Mouse (Mus musculus): ENCODE data around the gene Lhx2. TPM values are rescaled to one million over a fixed set of nuclear protein-coding genes. Genes with fewer than 3 reads are reported as not detected.

Lhx2 gene
- polyA plus RNA-seq, 1 experiment from 2014 or later: 19.6 TPM

- H3K4me3 ChIP-seq (replicated peaks): peak overlapping the region; percentile 48
- no peak for ATAC-seq (ENCODE audit: insufficient number of reproducible peaks, low FRiP score, low TSS enrichment, low read depth)
- H3K27ac ChIP-seq (replicated peaks): no peak overlapping the region
- WGBS: 40% methylated on average over 4 of the region's 4 CpGs
- no peaks in the 10 kb centered on the region for H3K9me3 ChIP-seq (replicated peaks)
- peaks cover 98% of the 10 kb centered on the region for H3K27me3 ChIP-seq
- H3K4me2 ChIP-seq (replicated peaks): no peak overlapping the region
- no peaks in the 10 kb centered on the region for H3K36me3 ChIP-seq
- H3K4me1 ChIP-seq: peaks cover 47% of the 10 kb centered on the region
- H3K9ac ChIP-seq: no peak overlapping the region
Measured at GRCm38 (mm10) chr2:38353664-38354063, 14.6 kb downstream of the Lhx2 start.

GRCm38 (mm10) chr2:38354179-38354716 lies 15.2 kb downstream of the Lhx2 start:
- Histone ChIP-seq H3K4me3 (replicated peaks) (peak overlapping the region; percentile 48), H3K4me2 (replicated peaks) (0 out of 2 replicates have a peak overlapping the region, but pooled peaks have one; percentile 15), H3K27me3 (peaks cover 98% of the 10 kb centered on the region), H3K9ac (no peak overlapping the region), H3K36me3 (no peaks in the 10 kb centered on the region), H3K4me1 (peaks cover 50% of the 10 kb centered on the region), H3K27ac (replicated peaks) (no peak overlapping the region), H3K9me3 (replicated peaks) (no peaks in the 10 kb centered on the region)
- ATAC-seq (ENCODE audit: insufficient number of reproducible peaks, low FRiP score, low TSS enrichment, low read depth): no peak
- 6% methylated on average over 22 of the region's 22 CpGs for WGBS

- Histone ChIP-seq H3K9ac (no peak overlapping the region), H3K4me3 (replicated peaks) (peak overlapping the region; percentile 48), H3K36me3 (no peaks in the 10 kb centered on the region), H3K4me2 (replicated peaks) (0 out of 2 replicates have a peak overlapping the region, but pooled peaks have one; percentile 15), H3K4me1 (peaks cover 50% of the 10 kb centered on the region), H3K27me3 (peaks cover 98% of the 10 kb centered on the region), H3K9me3 (replicated peaks) (no peaks in the 10 kb centered on the region), H3K27ac (replicated peaks) (no peak overlapping the region)
- ATAC-seq (ENCODE audit: insufficient number of reproducible peaks, low FRiP score, low TSS enrichment, low read depth): no peak
- WGBS: 3% methylated on average over 34 of the region's 34 CpGs
Measured at GRCm38 (mm10) chr2:38354717-38355510, 15.8 kb downstream of the Lhx2 start.

GRCm38 (mm10) chr2:38355731-38356427 lies 16.8 kb downstream of the Lhx2 start:
- no peaks in the 10 kb centered on the region for H3K9me3 ChIP-seq (replicated peaks)
- H3K4me3 ChIP-seq (replicated peaks): peak overlapping the region; percentile 48
- H3K4me1 ChIP-seq: peaks cover 42% of the 10 kb centered on the region
- no peaks in the 10 kb centered on the region for H3K36me3 ChIP-seq
- H3K27me3 ChIP-seq: peaks cover 98% of the 10 kb centered on the region
- ATAC-seq (ENCODE audit: insufficient number of reproducible peaks, low FRiP score, low TSS enrichment, low read depth): no peak
- H3K4me2 ChIP-seq (replicated peaks): peak overlapping the region; percentile 40
- no peak overlapping the region for H3K27ac ChIP-seq (replicated peaks)
- 4% methylated on average over 19 of the region's 19 CpGs for WGBS
- no peak overlapping the region for H3K9ac ChIP-seq

GRCm38 (mm10) chr2:38356428-38357260 lies 17.6 kb downstream of the Lhx2 start:
- H3K9me3 ChIP-seq (replicated peaks): no peaks in the 10 kb centered on the region
- no peaks in the 10 kb centered on the region for H3K36me3 ChIP-seq
- H3K4me2 ChIP-seq (replicated peaks): peak overlapping the region; percentile 40
- H3K9ac ChIP-seq: no peak overlapping the region
- peaks cover 98% of the 10 kb centered on the region for H3K27me3 ChIP-seq
- peaks cover 34% of the 10 kb centered on the region for H3K4me1 ChIP-seq
- no peak for ATAC-seq (ENCODE audit: insufficient number of reproducible peaks, low FRiP score, low TSS enrichment, low read depth)
- 2% methylated on average over 53 of the region's 53 CpGs for WGBS
- peak overlapping the region; percentile 48 for H3K4me3 ChIP-seq (replicated peaks)
- no peak overlapping the region for H3K27ac ChIP-seq (replicated peaks)

- H3K9ac ChIP-seq: no peak overlapping the region
- WGBS: 5% methylated on average over 35 of the region's 35 CpGs
- no peak overlapping the region for H3K4me2 ChIP-seq (replicated peaks)
- peaks cover 26% of the 10 kb centered on the region for H3K4me1 ChIP-seq
- no peaks in the 10 kb centered on the region for H3K36me3 ChIP-seq
- H3K4me3 ChIP-seq (replicated peaks): peak overlapping the region; percentile 48
- no peaks in the 10 kb centered on the region for H3K9me3 ChIP-seq (replicated peaks)
- peaks cover 98% of the 10 kb centered on the region for H3K27me3 ChIP-seq
- no peak overlapping the region for H3K27ac ChIP-seq (replicated peaks)
- 0 out of 2 replicates have a peak, but pooled peaks have one; percentile 41 for ATAC-seq (ENCODE audit: insufficient number of reproducible peaks, low FRiP score, low TSS enrichment, low read depth)
Measured at GRCm38 (mm10) chr2:38357294-38358246, 18.5 kb downstream of the Lhx2 start.

DNA sequence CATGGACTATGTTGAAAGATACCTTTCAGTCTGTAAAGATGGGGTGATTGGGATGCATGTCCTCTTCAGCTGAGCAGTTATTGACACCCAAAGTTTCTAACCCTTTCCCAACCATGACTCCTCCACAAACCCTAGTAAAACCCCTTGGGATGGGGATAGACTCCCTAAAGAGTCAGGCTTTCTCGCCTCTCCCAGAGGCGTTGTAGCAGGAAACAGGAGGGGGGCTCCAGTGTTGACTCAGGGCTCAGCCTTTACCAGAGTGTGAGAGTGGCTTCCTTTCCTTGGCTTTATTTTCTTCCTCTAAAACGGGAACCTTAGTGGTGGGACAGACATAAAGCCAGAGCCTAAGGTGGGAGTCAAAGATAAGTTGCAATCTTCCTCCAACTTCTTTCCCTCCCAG lies 19.5 kb downstream of the Lhx2 start:
- 15% methylated on average over 3 of the region's 3 CpGs for WGBS
- Histone ChIP-seq H3K9ac (no peak overlapping the region), H3K27me3 (peaks cover 94% of the 10 kb centered on the region), H3K4me1 (peaks cover 26% of the 10 kb centered on the region), H3K9me3 (replicated peaks) (no peaks in the 10 kb centered on the region), H3K4me2 (replicated peaks) (no peak overlapping the region; the same call in 1 of the 2 replicates), H3K36me3 (no peaks in the 10 kb centered on the region), H3K4me3 (replicated peaks) (no peak overlapping the region), H3K27ac (replicated peaks) (no peak overlapping the region)
- no peak for ATAC-seq (ENCODE audit: insufficient number of reproducible peaks, low FRiP score, low TSS enrichment, low read depth)

DNA sequence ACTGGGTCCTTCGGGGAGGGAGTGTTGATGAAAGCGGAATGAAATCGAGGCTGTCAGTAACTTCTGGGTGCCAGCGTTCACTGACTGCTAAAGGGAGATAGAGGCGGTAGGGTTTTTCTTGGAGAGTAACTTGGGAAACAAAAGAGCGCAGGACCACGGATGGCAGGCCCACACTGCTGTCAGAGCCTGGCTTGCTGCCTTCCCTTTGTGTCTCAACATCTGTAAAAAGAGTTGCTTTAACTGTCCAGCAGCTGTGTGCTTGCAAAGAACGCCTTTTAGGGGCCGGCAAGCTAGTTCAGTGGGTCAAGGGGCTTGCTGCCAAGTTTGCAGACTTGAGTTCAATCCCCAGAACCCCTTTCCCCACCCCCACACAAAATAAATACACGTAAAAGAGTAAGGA lies 20.1 kb downstream of the Lhx2 start:
- peaks cover 88% of the 10 kb centered on the region for H3K27me3 ChIP-seq
- no peak overlapping the region; the same call in 1 of the 2 replicates for H3K4me2 ChIP-seq (replicated peaks)
- WGBS: 5% methylated on average over 10 of the region's 10 CpGs
- no peak overlapping the region for H3K27ac ChIP-seq (replicated peaks)
- no peak for ATAC-seq (ENCODE audit: insufficient number of reproducible peaks, low FRiP score, low TSS enrichment, low read depth)
- H3K9me3 ChIP-seq (replicated peaks): no peaks in the 10 kb centered on the region
- no peak overlapping the region for H3K4me3 ChIP-seq (replicated peaks)
- no peaks in the 10 kb centered on the region for H3K36me3 ChIP-seq
- H3K9ac ChIP-seq: no peak overlapping the region
- H3K4me1 ChIP-seq: peaks cover 25% of the 10 kb centered on the region

DNA sequence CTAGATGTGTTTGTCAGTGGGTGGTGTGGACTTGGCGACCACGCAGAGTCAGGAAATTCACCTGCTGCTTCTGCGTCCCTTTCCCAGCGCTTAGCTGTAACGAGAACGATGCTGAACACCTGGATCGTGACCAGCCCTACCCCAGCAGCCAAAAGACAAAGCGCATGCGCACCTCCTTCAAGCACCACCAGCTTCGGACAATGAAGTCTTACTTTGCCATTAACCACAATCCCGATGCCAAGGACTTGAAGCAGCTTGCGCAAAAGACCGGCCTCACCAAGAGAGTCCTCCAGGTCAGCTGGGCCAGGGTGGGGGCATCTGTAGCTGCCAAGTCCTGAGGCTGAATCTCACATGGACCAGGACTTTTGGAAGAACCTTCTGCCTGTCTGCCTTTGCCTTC lies 20.7 kb downstream of the Lhx2 start:
- 12% methylated on average over 13 of the region's 13 CpGs for WGBS
- no peaks in the 10 kb centered on the region for H3K9me3 ChIP-seq (replicated peaks)
- no peak overlapping the region for H3K4me3 ChIP-seq (replicated peaks)
- peaks cover 82% of the 10 kb centered on the region for H3K27me3 ChIP-seq
- H3K4me1 ChIP-seq: peaks cover 19% of the 10 kb centered on the region
- ATAC-seq (ENCODE audit: insufficient number of reproducible peaks, low FRiP score, low TSS enrichment, low read depth): no peak
- no peak overlapping the region for H3K27ac ChIP-seq (replicated peaks)
- no peaks in the 10 kb centered on the region for H3K36me3 ChIP-seq
- no peak overlapping the region for H3K4me2 ChIP-seq (replicated peaks)
- H3K9ac ChIP-seq: no peak overlapping the region

DNA sequence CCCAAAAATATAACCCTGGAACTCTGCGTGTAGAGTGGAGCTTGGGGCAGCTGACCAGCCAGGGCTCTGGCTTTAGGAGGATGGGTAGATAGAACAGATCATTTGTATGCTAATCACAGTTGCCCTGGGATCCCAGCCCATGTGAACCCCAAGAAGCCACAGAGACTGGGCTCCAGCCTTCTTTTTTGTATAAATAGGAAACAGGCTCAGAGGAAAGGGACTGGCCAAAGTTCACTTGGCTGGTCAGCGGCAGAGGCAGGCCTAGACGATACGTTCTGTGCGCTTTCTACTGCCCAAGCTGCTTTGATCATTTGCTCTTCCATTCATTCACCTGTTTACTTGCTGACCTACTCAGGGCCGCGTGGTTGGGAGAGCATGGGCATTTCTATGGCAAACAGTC lies 27.1 kb downstream of the Lhx2 start:
- no peak overlapping the region for H3K27ac ChIP-seq (replicated peaks)
- H3K36me3 ChIP-seq: no peaks in the 10 kb centered on the region
- H3K4me2 ChIP-seq (replicated peaks): no peak overlapping the region
- H3K4me1 ChIP-seq: peaks cover 10% of the 10 kb centered on the region; the same call in 1 of the 2 replicates
- no peak for ATAC-seq (ENCODE audit: insufficient number of reproducible peaks, low FRiP score, low TSS enrichment, low read depth)
- 52% methylated on average over 7 of the region's 7 CpGs for WGBS
- H3K9ac ChIP-seq: no peak overlapping the region
- no peak overlapping the region for H3K4me3 ChIP-seq (replicated peaks)
- no peaks in the 10 kb centered on the region for H3K9me3 ChIP-seq (replicated peaks)
- peaks cover 63% of the 10 kb centered on the region for H3K27me3 ChIP-seq

Measured in embryonic facial prominence, embryonic 15.5 days (tissue).